Mouse (Mus musculus) v-Abl transformed pro-B cells (cell line): ENCODE data around the gene H2-T23.

ENCODE experiments used
- in situ Hi-C, 2 experiments: fragments of 400-800 bp; cut with MboI; formaldehyde crosslinking; loops; one replicate each; pipeline ENCODE4 v1.15.1; 2025; ENCODE audit not compliant: unreplicated experiment in 2 of 2

H2-T23 gene

DNA sequence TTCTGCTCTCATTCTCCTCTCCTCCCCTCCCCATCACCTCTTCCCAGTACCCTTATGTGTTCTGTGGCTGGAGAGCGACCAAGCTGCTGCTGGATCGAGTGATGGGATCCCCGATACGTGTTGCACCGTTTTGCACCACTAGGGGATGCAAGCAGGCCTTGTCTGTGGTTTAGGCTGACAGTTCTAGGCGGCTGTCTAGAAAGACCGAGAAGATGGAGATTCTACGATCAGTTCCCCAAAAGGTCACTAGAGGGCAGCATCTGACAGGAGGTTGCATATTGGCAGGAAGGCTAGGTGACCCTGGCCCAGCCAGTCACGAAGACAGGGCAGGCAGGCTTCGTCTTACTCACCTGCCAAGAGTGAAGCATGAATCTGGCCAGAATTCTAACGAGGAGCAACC lies 35.7 kb downstream of the H2-T23 start:
- in situ Hi-C loops, result loop anchor here (5.0 to 10.0 kb wide), 2 partner anchors 48 to 200 kb away; partner anchors contain the start of genes Gm6034 (in 2 of the 2) and H2-T22 (in 2 of the 2)

DNA sequence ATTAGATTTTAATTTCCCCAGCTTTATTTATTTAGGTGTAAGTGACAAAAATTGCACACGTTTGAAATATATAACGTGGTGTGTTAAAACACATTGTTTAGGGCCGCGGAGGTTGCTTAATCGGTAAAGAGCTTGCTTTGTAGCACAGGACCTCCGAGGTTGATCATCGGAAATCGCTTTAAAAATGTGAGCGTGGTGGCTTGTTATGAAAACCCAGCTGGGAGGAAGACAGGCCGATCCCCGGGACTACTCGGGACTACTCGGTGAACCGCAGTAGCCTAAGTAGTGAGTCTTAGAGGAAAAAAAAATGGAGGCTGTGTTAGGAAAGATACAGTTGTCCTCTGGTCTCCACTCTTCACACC lies 37.8 kb downstream of the H2-T23 start:
- in situ Hi-C loops, result loop anchor here (5.0 to 10.0 kb wide), 4 partner anchors 50 to 202 kb away; partner anchors contain the start of genes Gm6034 (in 2 of the 2) and H2-T22 (in 2 of the 2)

DNA sequence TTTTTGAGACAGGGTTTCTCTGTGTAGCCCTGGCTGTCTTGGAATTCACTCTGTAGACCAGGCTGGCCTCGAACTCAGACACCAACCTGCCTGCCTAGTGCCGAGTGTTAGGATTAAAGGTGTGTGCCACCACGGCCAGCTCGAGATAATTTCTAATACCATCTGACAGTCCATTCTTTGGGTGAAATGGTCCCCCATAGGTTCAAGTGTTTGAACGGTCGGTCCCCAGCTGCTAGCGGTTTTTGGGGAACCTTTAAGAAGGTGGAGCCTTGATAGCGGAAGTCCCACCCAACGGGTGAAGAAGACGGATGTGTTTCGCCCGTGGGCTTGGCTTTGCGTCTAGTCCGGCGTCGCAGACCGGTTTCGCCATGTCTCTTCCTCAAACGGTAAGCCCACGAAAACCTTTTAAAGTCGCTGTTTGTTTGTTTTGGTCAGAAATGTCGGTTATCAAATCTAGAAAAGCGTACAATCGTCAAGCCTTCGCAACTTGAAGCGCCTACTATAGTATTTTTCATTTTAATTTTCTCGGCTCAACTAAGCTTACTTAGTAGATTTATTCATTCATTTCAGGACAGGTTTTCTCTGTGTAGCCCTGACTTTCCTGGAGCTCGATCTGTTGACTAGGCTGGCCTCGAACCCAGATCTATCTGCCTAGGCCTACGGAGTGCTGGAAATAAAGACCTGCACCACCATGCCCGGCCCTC lies 38.3 kb downstream of the H2-T23 start:
- in situ Hi-C loops, result loop anchor here (5.0 to 10.0 kb wide), 3 partner anchors 50 to 167 kb away; partner anchors contain the start of genes Gm6034 (in 2 of the 2) and H2-T22 (in 2 of the 2)

DNA sequence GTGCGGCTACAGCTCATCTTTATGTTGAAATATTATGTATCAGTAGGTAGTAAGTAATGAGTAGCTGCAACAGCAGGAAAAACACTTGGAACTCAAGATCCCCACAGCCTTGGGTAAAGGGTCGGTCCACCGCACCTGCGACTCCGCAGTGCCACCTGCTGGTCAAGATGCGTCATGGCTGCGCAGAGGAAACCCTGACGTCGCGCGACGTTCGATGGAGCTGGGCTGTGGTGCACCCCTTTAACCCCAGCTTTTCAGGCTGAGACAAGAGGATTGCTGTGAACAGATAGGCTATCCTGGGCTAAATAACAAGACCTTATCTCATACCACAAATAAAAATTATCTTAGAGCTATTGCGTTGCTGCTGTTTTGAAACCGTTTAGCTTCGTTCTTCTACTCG lies 39.0 kb downstream of the H2-T23 start:
- in situ Hi-C loops, result loop anchor here (5.0 to 10.0 kb wide), 3 partner anchors 51 to 166 kb away; partner anchors contain the start of genes Gm6034 (in 2 of the 2) and H2-T22 (in 2 of the 2)

GRCm38 (mm10) chr17:35991781-35992180 lies 40.9 kb downstream of the H2-T23 start:
- in situ Hi-C loops, result loop anchor here (5.0 to 10.0 kb wide), 3 partner anchors 53 to 164 kb away; partner anchors contain the start of genes Gm6034 (in 2 of the 2) and H2-T22 (in 2 of the 2)

- in situ Hi-C loops, result loop anchor here in 1 of 2 experiments (10.0 kb wide), 1 partner anchor 147 kb away; the partner anchor contains the start of gene Tubb5
These were observed 50.9 kb downstream of the H2-T23 start for GRCm38 (mm10) chr17:35981776-35982175.

GRCm38 (mm10) chr17:35980363-35980754 lies 52.3 kb downstream of the H2-T23 start:
- in situ Hi-C loops, result loop anchor here in 1 of 2 experiments (10.0 kb wide), 1 partner anchor 146 kb away; the partner anchor contains the start of gene Tubb5
